In the genomic region with DNA sequence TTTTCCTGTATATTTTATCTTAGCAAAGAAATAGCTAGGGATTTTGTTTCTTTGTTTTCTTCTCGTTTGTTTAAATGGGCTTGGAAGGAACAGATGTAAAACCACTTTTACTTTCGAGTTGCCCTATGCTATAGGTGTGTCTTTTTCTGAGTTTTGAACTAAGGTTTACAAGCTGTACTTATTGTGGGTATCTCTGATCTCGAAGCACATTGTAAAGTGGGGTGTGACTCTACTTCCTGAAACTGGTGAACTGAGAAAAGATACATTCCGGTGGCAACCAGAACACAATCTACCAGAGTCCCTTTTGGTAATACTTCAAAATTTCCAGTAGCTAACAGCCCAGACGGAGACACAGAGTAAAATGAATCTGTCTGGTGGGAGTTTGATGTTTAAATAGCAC, we compare ENCODE assay signal across 9 mouse cellular contexts. TPM values are rescaled to one million over a fixed set of nuclear protein-coding genes. Genes with fewer than 3 reads are reported as not detected.
A peak's percentile ranks its signal among the peaks of the same experiment; 100 is the strongest.
DNase-seq lines count a peak whose midpoint lies in the region; ATAC-seq and TF ChIP-seq lines count a peak whose summit lies in the region.
"Had no signal": no experiment of that assay in that cellular context is flagged by ENCODE, and none has a peak within 500 bp of the region (broad histone marks: within the 10 kb centered on the region; RNA-seq: fewer than 3 reads in every experiment).

No protein-coding gene starts in this region.

- intact Hi-C loops in gastrocnemius, adult 2 months (cut with DNase I): loop anchor here (2.0 to 5.0 kb wide), 2 partner anchors 58 to 127 kb away; a partner anchor contains a TSS
- intact Hi-C loops in gastrocnemius, postnatal 14 days (cut with DNase I; ENCODE audit: low total_unique reads): no loop called here
- intact Hi-C loops in left cerebral cortex, postnatal 10 days (cut with DNase I): no loop called here

- no peak for DNase-seq in gastrocnemius, adult 2 months
- no peak for DNase-seq in gastrocnemius, postnatal 14 days
- DNase-seq in CD4-positive, CD25-positive, alpha-beta regulatory T cell, adult 2 months (ENCODE audit: low read depth, low spot score): peak; percentile 34
- no peak for DNase-seq in thymus, postnatal 0 days (ENCODE audit: low spot score)
- DNase-seq in left cerebral cortex, postnatal 10 days (ENCODE audit: extremely low spot score in 1 of 2, low spot score in 2 of 2): no peak

- H3K36me3 ChIP-seq in hindbrain, embryonic 15.5 days: no peaks in the 10 kb centered on the region
- no peaks in the 10 kb centered on the region for H3K36me3 ChIP-seq in midbrain, embryonic 13.5 days

- TF ChIP-seq CTCF in gastrocnemius, adult 2 months (IDR thresholded peaks at IDR 0.05): no peak

- peak overlapping the region; percentile 75 for H3K4me3 ChIP-seq in gastrocnemius, adult 2 months
- peak overlapping the region; percentile 66 for H3K4me3 ChIP-seq in hindbrain, embryonic 15.5 days
- H3K4me3 ChIP-seq in midbrain, embryonic 13.5 days (replicated peaks): peak overlapping the region; percentile 66; the same call in 1 of the 2 replicates

- no peak overlapping the region for H3K9ac ChIP-seq in hindbrain, embryonic 15.5 days
- H3K9ac ChIP-seq in midbrain, embryonic 13.5 days (replicated peaks): no peak overlapping the region

- no peak for ATAC-seq in hindbrain, embryonic 15.5 days (ENCODE audit: low FRiP score, low read depth)
- no peak for ATAC-seq in midbrain, embryonic 13.5 days
- no peak for ATAC-seq in cerebellum, adult (ENCODE audit: insufficient number of reproducible peaks, low FRiP score, low TSS enrichment)

- H3K27me3 ChIP-seq in hindbrain, embryonic 15.5 days: no peaks in the 10 kb centered on the region
- no peaks in the 10 kb centered on the region for H3K27me3 ChIP-seq in midbrain, embryonic 13.5 days

- H3K27ac ChIP-seq in gastrocnemius, adult 2 months: no peak overlapping the region; the same call in 1 of the 2 replicates
- no peak overlapping the region for H3K27ac ChIP-seq in hindbrain, embryonic 15.5 days (replicated peaks)
- no peak overlapping the region for H3K27ac ChIP-seq in midbrain, embryonic 13.5 days

- WGBS in hindbrain, embryonic 15.5 days: 90% methylated on average over 5 of the region's 5 CpGs
- WGBS in midbrain, embryonic 13.5 days: 93% methylated on average over 5 of the region's 5 CpGs

- peaks cover 15% of the 10 kb centered on the region for H3K4me1 ChIP-seq in hindbrain, embryonic 15.5 days (replicated peaks)
- peaks cover 11% of the 10 kb centered on the region for H3K4me1 ChIP-seq in midbrain, embryonic 13.5 days (replicated peaks)

- H3K4me2 ChIP-seq in hindbrain, embryonic 15.5 days: peak overlapping the region; percentile 65
- H3K4me2 ChIP-seq in midbrain, embryonic 13.5 days (replicated peaks): no peak overlapping the region

- H3K9me3 ChIP-seq in hindbrain, embryonic 15.5 days: no peaks in the 10 kb centered on the region
- H3K9me3 ChIP-seq in midbrain, embryonic 13.5 days: no peaks in the 10 kb centered on the region

RNA-seq across cellular contexts. Expression of a gene that starts 0.9 kb away (rescaled TPM):
- 1 to 10 TPM; 3.0 to 5.9 TPM for total RNA-seq in gastrocnemius, adult 2 months (2021)
- 1 to 10 TPM; 4.6 to 7.9 TPM for total RNA-seq in gastrocnemius, postnatal 14 days (2021)
- 35.1 and 36.6 TPM in 2 replicates for polyA plus RNA-seq in hindbrain, embryonic 15.5 days (2015; fragmentation: Nextera tagmentation; extraction: Ambion mirVana)
- 49.0 and 54.4 TPM in 2 replicates for polyA plus RNA-seq in midbrain, embryonic 13.5 days (2015; fragmentation: Nextera tagmentation; extraction: Ambion mirVana)
- polyA plus RNA-seq in thymus, postnatal 0 days (2015; fragmentation: Nextera tagmentation; extraction: Ambion mirVana): 66.5 and 68.5 TPM in 2 replicates
- total RNA-seq in left cerebral cortex, postnatal 10 days (2021): 10 to 100 TPM; 12.7 to 12.8 TPM

RNA-seq across cellular contexts. Expression of a gene that starts 46.8 kb away (rescaled TPM):
- not detected for total RNA-seq in gastrocnemius, adult 2 months (2021)
- total RNA-seq in gastrocnemius, postnatal 14 days (2021): not detected
- polyA plus RNA-seq in hindbrain, embryonic 15.5 days (2015; fragmentation: Nextera tagmentation; extraction: Ambion mirVana): 0.10 and 0.12 TPM in 2 replicates
- not detected in 2 replicates for polyA plus RNA-seq in midbrain, embryonic 13.5 days (2015; fragmentation: Nextera tagmentation; extraction: Ambion mirVana)
- polyA plus RNA-seq in thymus, postnatal 0 days (2015; fragmentation: Nextera tagmentation; extraction: Ambion mirVana): 0.08 TPM in 1 of 2 replicates, not detected in the other
- total RNA-seq in left cerebral cortex, postnatal 10 days (2021): under 1 TPM; 0.32 to 0.41 TPM
- polyA plus RNA-seq: limb, embryonic 11.5 days had no signal

RNA-seq across cellular contexts. Expression of a gene that starts 59.5 kb away (rescaled TPM):
- 1 to 10 TPM; 1.1 TPM for total RNA-seq in gastrocnemius, adult 2 months (2021)
- total RNA-seq in gastrocnemius, postnatal 14 days (2021): under 1 TPM; 0.41 to 0.80 TPM
- 4.7 and 5.1 TPM in 2 replicates for polyA plus RNA-seq in hindbrain, embryonic 15.5 days (2015; fragmentation: Nextera tagmentation; extraction: Ambion mirVana)
- 1.2 and 1.6 TPM in 2 replicates for polyA plus RNA-seq in midbrain, embryonic 13.5 days (2015; fragmentation: Nextera tagmentation; extraction: Ambion mirVana)
- polyA plus RNA-seq in thymus, postnatal 0 days (2015; fragmentation: Nextera tagmentation; extraction: Ambion mirVana): 0.14 and 0.32 TPM in 2 replicates
- total RNA-seq in left cerebral cortex, postnatal 10 days (2021): 1 to 10 TPM; 1.6 to 2.2 TPM
